Mouse (Mus musculus) testis, adult 2 months (tissue): ENCODE data around the gene Ly75. TPM values are rescaled to one million over a fixed set of nuclear protein-coding genes. Genes with fewer than 3 reads are reported as not detected.

Experiments used
- H3K27ac ChIP-seq: fragments of 200-500 bp; 2 replicates; pipeline ENCODE4 v1.5.1; 2012; ENCODE audit warnings: low read depth, low read length; ENCODE audit not compliant: control insufficient read depth, insufficient read depth
- H3K27me3 ChIP-seq: fragments of 200-500 bp; 2 replicates; pipeline ENCODE4 v1.6.1; 2012; ENCODE audit warnings: mild to moderate bottlenecking, low read length, moderate library complexity; ENCODE audit not compliant: control insufficient read depth, insufficient read depth
- H3K36me3 ChIP-seq: fragments of 200-500 bp; 2 replicates; pipeline ENCODE4 v1.6.1; 2012; ENCODE audit warnings: mild to moderate bottlenecking, low read length; ENCODE audit not compliant: control insufficient read depth, insufficient read depth
- H3K4me1 ChIP-seq: fragments of 200-500 bp; 2 replicates; pipeline ENCODE4 v1.6.1; 2012; ENCODE audit warnings: low read length; ENCODE audit not compliant: control insufficient read depth, insufficient read depth
- H3K4me3 ChIP-seq: fragments of 200-500 bp; 2 replicates; pipeline ENCODE4 v1.5.1; 2012; ENCODE audit warnings: low read depth, mild to moderate bottlenecking, low read length, moderate library complexity, mixed read lengths; ENCODE audit not compliant: control insufficient read depth
- CTCF ChIP-seq: fragments of 200-500 bp; IDR thresholded peaks from 2 replicates; pipeline ENCODE4 v1.5.1; 2012; ENCODE audit warnings: low read depth, mild to moderate bottlenecking, inconsistent platforms, low read length, moderate library complexity; ENCODE audit not compliant: control insufficient read depth, insufficient read depth, insufficient replicate concordance
- POLR2A ChIP-seq: fragments of 200-500 bp; IDR thresholded peaks from 2 replicates; pipeline ENCODE4 v1.6.1; 2012; ENCODE audit warnings: low read depth, mild to moderate bottlenecking, inconsistent platforms, low read length, moderate library complexity; ENCODE audit not compliant: control insufficient read depth
- polyA plus RNA-seq: library from polyadenylated mRNA; depleted of rRNA; stranded (reverse); fragments of >200 nt; gene quantifications from 2 replicates; pipeline ENCODE4 v1.2.3, GENCODE M21; 2012

Gene Ly75
- polyA plus RNA-seq, 1 experiment = 0.54 TPM

GRCm38 (mm10) chr2:60387363-60387762, 4.3 kb upstream of the Ly75 start:
- Histone ChIP-seq H3K4me1 (peaks cover 2% of the 10 kb centered on the region), H3K27me3 (no peaks in the 10 kb centered on the region), H3K4me3 (no peak overlapping the region), H3K36me3 (no peaks in the 10 kb centered on the region), H3K27ac (no peak overlapping the region)
- TF ChIP-seq POLR2A (no peak), CTCF (no peak)

- no peaks in the 10 kb centered on the region for H3K27me3 ChIP-seq
- H3K36me3 ChIP-seq = no peaks in the 10 kb centered on the region
Measured at GRCm38 (mm10) chr2:60386835-60387234, 3.7 kb upstream of the Ly75 start.

GRCm38 (mm10) chr2:60384763-60385085, 1.6 kb upstream of the Ly75 start:
- no peak overlapping the region for H3K4me3 ChIP-seq
- no peaks in the 10 kb centered on the region for H3K36me3 ChIP-seq
- TF ChIP-seq POLR2A = no peak
- TF ChIP-seq CTCF = no peak
- H3K27ac ChIP-seq = no peak overlapping the region
- peaks cover 2% of the 10 kb centered on the region for H3K4me1 ChIP-seq
- no peaks in the 10 kb centered on the region for H3K27me3 ChIP-seq

More at GRCm38 (mm10) chr2:60386835-60387234, 3.7 kb upstream of the Ly75 start:
- TF ChIP-seq CTCF = no peak
- Histone ChIP-seq H3K27ac (no peak overlapping the region), H3K4me1 (peaks cover 2% of the 10 kb centered on the region), H3K4me3 (no peak overlapping the region)

GRCm38 (mm10) chr2:60384083-60384762, 1.1 kb upstream of the Ly75 start:
- TF ChIP-seq CTCF = no peak
- TF ChIP-seq POLR2A = no peak
- peaks cover 2% of the 10 kb centered on the region for H3K4me1 ChIP-seq
- H3K27ac ChIP-seq = no peak overlapping the region
- no peaks in the 10 kb centered on the region for H3K27me3 ChIP-seq
- no peak overlapping the region for H3K4me3 ChIP-seq
- H3K36me3 ChIP-seq = no peaks in the 10 kb centered on the region

- Histone ChIP-seq H3K27ac (no peak overlapping the region), H3K4me1 (peaks cover 2% of the 10 kb centered on the region), H3K4me3 (no peak overlapping the region), H3K27me3 (no peaks in the 10 kb centered on the region), H3K36me3 (no peaks in the 10 kb centered on the region)
- TF ChIP-seq CTCF (no peak), POLR2A (no peak)
Measured at GRCm38 (mm10) chr2:60382346-60382745, 757 bp downstream of the Ly75 start.

- H3K36me3 ChIP-seq = no peaks in the 10 kb centered on the region
- peaks cover 5% of the 10 kb centered on the region for H3K4me1 ChIP-seq
- no peak overlapping the region for H3K4me3 ChIP-seq
- no peaks in the 10 kb centered on the region for H3K27me3 ChIP-seq
- no peak overlapping the region for H3K27ac ChIP-seq
- TF ChIP-seq POLR2A (no peak), CTCF (no peak)
Measured at GRCm38 (mm10) chr2:60377260-60377659, 5.8 kb downstream of the Ly75 start.

GRCm38 (mm10) chr2:60375608-60376107, 7.4 kb downstream of the Ly75 start:
- TF ChIP-seq CTCF (no peak), POLR2A (no peak)
- H3K4me1 ChIP-seq = peaks cover 5% of the 10 kb centered on the region
- H3K4me3 ChIP-seq = peak overlapping the region; percentile 77
- H3K36me3 ChIP-seq = no peaks in the 10 kb centered on the region
- H3K27me3 ChIP-seq = no peaks in the 10 kb centered on the region
- H3K27ac ChIP-seq = no peak overlapping the region
